Mouse (Mus musculus) MEL (cell line): ENCODE measurements at regions not wholly inside any gene's neighbourhood (a gene's known extent, or its start where the extent isn't known, plus 50 kb on each side); places are given as distances from the start of the nearest gene placed in this dataset.

ENCODE experiments used
- DNase-seq: peaks from one replicate; pipeline ENCODE4 v3.0.0; 2011; ENCODE audit warnings: low read depth, low spot score
- H3K27ac ChIP-seq: 2 replicates; pipeline ENCODE4 v1.5.1; 2012; ENCODE audit warnings: low read depth, mild to moderate bottlenecking, control low read depth, low read length, moderate library complexity; ENCODE audit not compliant: control insufficient read depth
- H3K27me3 ChIP-seq, 2 experiments: fragments of 150-350 bp in 1 of 2; sonication (generic) in 1 of 2; 2 replicates each; pipeline ENCODE4 v1.6.1; 2012; ENCODE audit warnings: low read length in 2 of 2, mild to moderate bottlenecking in 2 of 2, improper control_type of control experiment in 1 of 2, moderate library complexity in 1 of 2; ENCODE audit not compliant: insufficient read depth in 2 of 2, control insufficient read depth in 1 of 2
- H3K36me3 ChIP-seq, 2 experiments: 2 replicates each; pipeline ENCODE4 v1.6.1; 2012 to 2014; ENCODE audit warnings: low read length in 2 of 2, improper control_type of control experiment in 1 of 2, inconsistent platforms in 1 of 2, mild to moderate bottlenecking in 1 of 2; ENCODE audit not compliant: insufficient read depth in 2 of 2, control insufficient read depth in 1 of 2
- H3K4me1 ChIP-seq, 2 experiments: fragments of 150-350 bp in 1 of 2; sonication (generic) in 1 of 2; 2 replicates each; pipeline ENCODE4 v1.6.1; 2012; ENCODE audit warnings: low read length in 2 of 2, improper control_type of control experiment in 1 of 2, mild to moderate bottlenecking in 1 of 2; ENCODE audit not compliant: insufficient read depth in 2 of 2, control insufficient read depth in 1 of 2
- H3K4me3 ChIP-seq, 2 experiments: fragments of 150-350 bp in 1 of 2; sonication (generic) in 1 of 2; 2 replicates each; pipeline ENCODE4 v1.5.1; 2012; ENCODE audit warnings: low read depth in 2 of 2, low read length in 2 of 2, mild to moderate bottlenecking in 2 of 2, moderate library complexity in 2 of 2, control low read depth in 1 of 2, improper control_type of control experiment in 1 of 2; ENCODE audit not compliant: control insufficient read depth in 1 of 2, insufficient read depth in 1 of 2
- H3K79me2 ChIP-seq: 2 replicates; pipeline ENCODE4 v1.6.1; 2012; ENCODE audit warnings: mild to moderate bottlenecking, low read length, moderate library complexity; ENCODE audit not compliant: control insufficient read depth, poor library complexity, insufficient read depth
- H3K9ac ChIP-seq: 2 replicates; pipeline ENCODE4 v1.6.1; 2012; ENCODE audit warnings: low read depth, mild to moderate bottlenecking, control low read depth, low read length, moderate library complexity; ENCODE audit not compliant: control insufficient read depth, poor library complexity, severe bottlenecking
- H3K9me3 ChIP-seq: fragments of 150-350 bp; sonication (generic); replicated peaks from 2 replicates; pipeline ENCODE4 v1.6.1; 2012; ENCODE audit warnings: mild to moderate bottlenecking, low read length, improper control_type of control experiment, moderate library complexity; ENCODE audit not compliant: insufficient read depth
- BHLHE40 ChIP-seq: IDR thresholded peaks from 2 replicates; pipeline ENCODE4 v1.6.1; 2012; ENCODE audit warnings: low read depth, mild to moderate bottlenecking, inconsistent platforms, low read length, improper control_type of control experiment, borderline replicate concordance
- CHD1 ChIP-seq: IDR thresholded peaks from 2 replicates; pipeline ENCODE4 v1.6.1; 2012; ENCODE audit warnings: low read depth, mild to moderate bottlenecking, inconsistent platforms, low read length, improper control_type of control experiment
- CHD2 ChIP-seq: IDR thresholded peaks from 2 replicates; pipeline ENCODE4 v1.6.1; 2011; ENCODE audit warnings: low read length, improper control_type of control experiment
- CTCF ChIP-seq, 3 experiments: IDR thresholded peaks in 2 of 3; conservative IDR thresholded peaks in 1 of 3; 2 replicates each; pipeline ENCODE4 v1.5.1; 2011 to 2012; ENCODE audit warnings: low read length in 3 of 3, low read depth in 2 of 3, mild to moderate bottlenecking in 2 of 3, improper control_type of control experiment in 1 of 3, inconsistent platforms in 1 of 3, mixed read lengths in 1 of 3, moderate library complexity in 1 of 3; ENCODE audit not compliant: control insufficient read depth in 1 of 3, insufficient read depth in 1 of 3, poor library complexity in 1 of 3, severe bottlenecking in 1 of 3
- EP300 ChIP-seq, 2 experiments: IDR thresholded peaks; 2 replicates each; pipeline ENCODE4 v1.6.1; 2011; ENCODE audit warnings: improper control_type of control experiment in 2 of 2, low read length in 2 of 2, low read depth in 1 of 2, mild to moderate bottlenecking in 1 of 2
- ETS1 ChIP-seq: IDR thresholded peaks from 2 replicates; pipeline ENCODE4 v1.6.1; 2012; ENCODE audit warnings: low read depth, mild to moderate bottlenecking, inconsistent platforms, low read length, improper control_type of control experiment, moderate library complexity
- GABPA ChIP-seq: IDR thresholded peaks from 2 replicates; pipeline ENCODE4 v1.6.1; 2012; ENCODE audit warnings: low read depth, mild to moderate bottlenecking, inconsistent platforms, low read length, improper control_type of control experiment, moderate library complexity
- GATA1 ChIP-seq: IDR thresholded peaks from 2 replicates; pipeline ENCODE4 v1.6.1; 2011; ENCODE audit warnings: low read depth, low read length, improper control_type of control experiment
- MAFK ChIP-seq: IDR thresholded peaks from 2 replicates; pipeline ENCODE4 v1.6.1; 2011; ENCODE audit warnings: low read depth, mild to moderate bottlenecking, low read length, improper control_type of control experiment, borderline replicate concordance
- MAX ChIP-seq: IDR thresholded peaks from 2 replicates; pipeline ENCODE4 v1.6.1; 2011; ENCODE audit warnings: low read length, improper control_type of control experiment
- MEF2A ChIP-seq: IDR thresholded peaks from 2 replicates; pipeline ENCODE4 v1.6.1; 2014; ENCODE audit warnings: low read depth, mild to moderate bottlenecking, inconsistent platforms, low read length, improper control_type of control experiment; ENCODE audit not compliant: poor library complexity, insufficient replicate concordance, severe bottlenecking; ENCODE audit errors: extremely low read depth
- MXI1 ChIP-seq: IDR thresholded peaks from 2 replicates; pipeline ENCODE4 v1.6.1; 2011; ENCODE audit warnings: mild to moderate bottlenecking, low read depth, low read length, improper control_type of control experiment
- MYB ChIP-seq: IDR thresholded peaks from 2 replicates; pipeline ENCODE4 v1.6.1; 2011; ENCODE audit warnings: mild to moderate bottlenecking, low read depth, low read length, improper control_type of control experiment
- MYC ChIP-seq: IDR thresholded peaks from 2 replicates; pipeline ENCODE4 v1.6.1; 2011; ENCODE audit warnings: low read depth, mild to moderate bottlenecking, low read length, improper control_type of control experiment, moderate library complexity
- NRF1 ChIP-seq: IDR thresholded peaks from 2 replicates; pipeline ENCODE4 v1.6.1; 2014; ENCODE audit warnings: low read depth, mild to moderate bottlenecking, inconsistent platforms, low read length, improper control_type of control experiment, moderate library complexity; ENCODE audit not compliant: poor library complexity, insufficient read depth, severe bottlenecking
- POLR2AphosphoS2 ChIP-seq: IDR thresholded peaks from 2 replicates; pipeline ENCODE4 v1.6.1; 2011; ENCODE audit warnings: low read length, improper control_type of control experiment
- POLR2AphosphoS5 ChIP-seq: IDR thresholded peaks from 2 replicates; pipeline ENCODE4 v1.6.1; 2012; ENCODE audit warnings: low read depth, borderline replicate concordance, mild to moderate bottlenecking, inconsistent platforms, low read length, moderate library complexity, mixed read lengths
- RAD21 ChIP-seq: IDR thresholded peaks from 2 replicates; pipeline ENCODE4 v1.6.1; 2011; ENCODE audit warnings: mild to moderate bottlenecking, low read depth, low read length, improper control_type of control experiment
- RCOR1 ChIP-seq: IDR thresholded peaks from 2 replicates; pipeline ENCODE4 v1.6.1; 2012; ENCODE audit warnings: low read depth, mild to moderate bottlenecking, inconsistent platforms, low read length, improper control_type of control experiment
- SIN3A ChIP-seq: IDR thresholded peaks from 2 replicates; pipeline ENCODE4 v1.6.1; 2012; ENCODE audit warnings: low read length, improper control_type of control experiment, inconsistent platforms
- SMC3 ChIP-seq: IDR thresholded peaks from 2 replicates; pipeline ENCODE4 v1.6.1; 2011; ENCODE audit warnings: low read depth, low read length, improper control_type of control experiment
- TAL1 ChIP-seq: IDR thresholded peaks from 2 replicates; pipeline ENCODE4 v1.6.1; 2012; ENCODE audit warnings: mild to moderate bottlenecking, inconsistent platforms, low read length, moderate library complexity, mixed read lengths
- TCF12 ChIP-seq: IDR thresholded peaks from 2 replicates; pipeline ENCODE4 v1.6.1; 2014; ENCODE audit warnings: low read depth, mild to moderate bottlenecking, inconsistent platforms, low read length, improper control_type of control experiment, moderate library complexity
- USF1 ChIP-seq: IDR thresholded peaks from 2 replicates; pipeline ENCODE4 v1.6.1; 2014; ENCODE audit warnings: low read depth, mild to moderate bottlenecking, inconsistent platforms, low read length, improper control_type of control experiment, moderate library complexity
- ZC3H11A ChIP-seq: IDR thresholded peaks from 2 replicates; pipeline ENCODE4 v1.6.1; 2012; ENCODE audit warnings: low read depth, mild to moderate bottlenecking, inconsistent platforms, low read length, improper control_type of control experiment
- ZKSCAN1 ChIP-seq: IDR thresholded peaks from 2 replicates; pipeline ENCODE4 v1.6.1; 2012; ENCODE audit warnings: low read depth, mild to moderate bottlenecking, inconsistent platforms, low read length, improper control_type of control experiment, moderate library complexity

- Histone ChIP-seq H3K9ac (no peak overlapping the region), H3K79me2 (no peaks in the 10 kb centered on the region), H3K9me3 (no peaks in the 10 kb centered on the region), H3K27ac (no peak overlapping the region), H3K36me3 (no peaks in the 10 kb centered on the region), H3K4me1 (no peaks in the 10 kb centered on the region), H3K27me3 (no peaks in the 10 kb centered on the region), H3K4me3 (no peak overlapping the region)
- TF ChIP-seq GABPA (no peak), BHLHE40 (no peak), MYC (no peak), CHD1 (no peak), SMC3 (no peak), TAL1 (no peak), TCF12 (no peak)
- no peak for DNase-seq
Observed at GRCm38 (mm10) chr6:140192526-140192925, 151.3 kb upstream of the Plcz1 start.

GRCm38 (mm10) chr6:140191341-140191740 is 150.1 kb upstream of the Plcz1 start:
- H3K27ac ChIP-seq, result no peak overlapping the region
- TF ChIP-seq MYB (no peak), MAFK (no peak), SIN3A (no peak), GABPA (no peak), ETS1 (no peak), EP300 (IDR thresholded peaks at IDR 0.05; ENCODE audit: low read depth in 1 of 2, low read length in 2 of 2) (no peak), MEF2A (no peak)
- no peak overlapping the region for H3K4me3 ChIP-seq
- H3K9me3 ChIP-seq, result no peaks in the 10 kb centered on the region
- no peaks in the 10 kb centered on the region for H3K27me3 ChIP-seq
- H3K4me1 ChIP-seq, result no peaks in the 10 kb centered on the region
- no peaks in the 10 kb centered on the region for H3K79me2 ChIP-seq
- no peak overlapping the region for H3K9ac ChIP-seq
- no peaks in the 10 kb centered on the region for H3K36me3 ChIP-seq
- no peak for DNase-seq

- H3K9ac ChIP-seq, result no peak overlapping the region
- no peak overlapping the region for H3K27ac ChIP-seq
- no peaks in the 10 kb centered on the region for H3K4me1 ChIP-seq
- no peaks in the 10 kb centered on the region for H3K27me3 ChIP-seq
- H3K4me3 ChIP-seq, result no peak overlapping the region
- H3K9me3 ChIP-seq, result no peaks in the 10 kb centered on the region
- no peak for DNase-seq
- H3K79me2 ChIP-seq, result no peaks in the 10 kb centered on the region
- no peaks in the 10 kb centered on the region for H3K36me3 ChIP-seq
- TF ChIP-seq SMC3, result no peak
- TF ChIP-seq ZC3H11A, result no peak
- TF ChIP-seq RCOR1, result no peak
- no peak for TF ChIP-seq MYB
- no peak for TF ChIP-seq CHD2
- TF ChIP-seq MAX, result no peak
- TF ChIP-seq EP300 (IDR thresholded peaks at IDR 0.05; ENCODE audit: low read depth in 1 of 2, low read length in 2 of 2), result no peak
- TF ChIP-seq RAD21, result no peak
- TF ChIP-seq MAFK, result no peak
- TF ChIP-seq USF1, result no peak
- no peak for TF ChIP-seq GATA1
- no peak for TF ChIP-seq MXI1
- no peak for TF ChIP-seq CTCF (IDR thresholded peaks at IDR 0.05 in 2 of 3, conservative IDR thresholded peaks at IDR 0.05 in 1 of 3; ENCODE audit: control insufficient read depth in 1 of 3, insufficient read depth in 1 of 3, low read depth in 2 of 3, low read length in 3 of 3, poor library complexity in 1 of 3, severe bottlenecking in 1 of 3)
- no peak for TF ChIP-seq POLR2AphosphoS2
- TF ChIP-seq MEF2A, result no peak
- TF ChIP-seq NRF1, result no peak
- no peak for TF ChIP-seq ZKSCAN1
- no peak for TF ChIP-seq POLR2AphosphoS5
Observed at GRCm38 (mm10) chr6:140189601-140190000, 148.3 kb upstream of the Plcz1 start.
